Mouse (Mus musculus): ENCODE results near the gene Gm10260. TPM values are rescaled to one million over a fixed set of nuclear protein-coding genes. Genes with fewer than 3 reads are reported as not detected.

Gm10260 gene
- total and polyA plus RNA-seq, 2 experiments: 6.6 to 10.0 TPM

- 0 out of 2 replicates have a peak, but pooled peaks cover 2% of the 10 kb centered on the region for H3K27me3 ChIP-seq (ENCODE audit: control insufficient read depth, insufficient read depth, low read length)
- no peaks in the 10 kb centered on the region for H3K4me1 ChIP-seq (ENCODE audit: control insufficient read depth, insufficient read depth, low read length)
- TF ChIP-seq CTCF (IDR thresholded peaks at IDR 0.05; ENCODE audit: low read depth, low read length) (no peak), POLR2A (IDR thresholded peaks at IDR 0.05; ENCODE audit: extremely low read depth, insufficient read depth, low read length) (no peak)
- H3K79me2 ChIP-seq (ENCODE audit: control insufficient read depth, insufficient read depth, low read length): no peaks in the 10 kb centered on the region
- H3K9ac ChIP-seq (ENCODE audit: low read depth, low read length): no peak overlapping the region
- no peak overlapping the region for H3K4me3 ChIP-seq (ENCODE audit: insufficient read depth, low read depth, low read length)
- 59% methylated on average over 3 of the region's 3 CpGs for WGBS
- no peak overlapping the region for H3K27ac ChIP-seq (replicated peaks; ENCODE audit: insufficient read depth, low read depth, low read length)
- DNase-seq (ENCODE audit: extremely low read depth, low read depth, low spot score): no peak
- H3K36me3 ChIP-seq (ENCODE audit: control insufficient read depth, insufficient read depth, low read length): no peaks in the 10 kb centered on the region
Observed at GRCm38 (mm10) chr13:97743229-97743988, 17.0 kb downstream of the Gm10260 start.

- H3K9ac ChIP-seq (ENCODE audit: low read depth, low read length): no peak overlapping the region
- H3K27me3 ChIP-seq (ENCODE audit: control insufficient read depth, insufficient read depth, low read length): 0 out of 2 replicates have a peak, but pooled peaks cover 2% of the 10 kb centered on the region
- no peaks in the 10 kb centered on the region for H3K36me3 ChIP-seq (ENCODE audit: control insufficient read depth, insufficient read depth, low read length)
- no peak overlapping the region for H3K4me3 ChIP-seq (ENCODE audit: insufficient read depth, low read depth, low read length)
- H3K4me1 ChIP-seq (ENCODE audit: control insufficient read depth, insufficient read depth, low read length): no peaks in the 10 kb centered on the region
- no peak overlapping the region for H3K27ac ChIP-seq (replicated peaks; ENCODE audit: insufficient read depth, low read depth, low read length)
- no peaks in the 10 kb centered on the region for H3K79me2 ChIP-seq (ENCODE audit: control insufficient read depth, insufficient read depth, low read length)
- WGBS: 79% methylated on average over 6 of the region's 6 CpGs
- TF ChIP-seq CTCF (IDR thresholded peaks at IDR 0.05; ENCODE audit: low read depth, low read length): no peak
- TF ChIP-seq POLR2A (IDR thresholded peaks at IDR 0.05; ENCODE audit: extremely low read depth, insufficient read depth, low read length): no peak
- no peak for DNase-seq (ENCODE audit: extremely low read depth, low read depth, low spot score)
Observed at GRCm38 (mm10) chr13:97735931-97736330, 24.5 kb downstream of the Gm10260 start.

DNA sequence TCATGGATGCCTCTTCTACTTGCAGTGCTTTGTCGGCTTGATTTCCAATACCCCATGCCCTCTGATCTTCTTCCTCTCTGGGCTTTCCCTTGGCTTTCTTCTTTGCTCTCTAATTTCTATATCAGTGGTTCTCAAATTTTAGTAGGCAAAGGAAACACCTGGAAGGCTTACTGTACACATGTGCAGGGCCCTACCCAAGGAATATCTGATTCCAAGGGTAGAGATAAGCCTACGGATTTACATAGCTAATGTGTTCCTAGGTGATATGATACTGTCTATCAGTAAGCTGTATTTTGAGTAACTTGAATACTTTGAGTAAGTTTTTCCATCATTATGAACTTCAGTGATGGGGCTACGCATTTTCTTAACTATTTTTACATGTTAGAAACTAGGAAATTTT lies 25.7 kb downstream of the Gm10260 start:
- no peak for DNase-seq (ENCODE audit: extremely low read depth, low read depth, low spot score)
- H3K27ac ChIP-seq (replicated peaks; ENCODE audit: insufficient read depth, low read depth, low read length): no peak overlapping the region
- WGBS: 91% methylated on average over 3 of the region's 3 CpGs
- 0 out of 2 replicates have a peak, but pooled peaks cover 2% of the 10 kb centered on the region for H3K27me3 ChIP-seq (ENCODE audit: control insufficient read depth, insufficient read depth, low read length)
- TF ChIP-seq CTCF (IDR thresholded peaks at IDR 0.05; ENCODE audit: low read depth, low read length): no peak
- no peak for TF ChIP-seq POLR2A (IDR thresholded peaks at IDR 0.05; ENCODE audit: extremely low read depth, insufficient read depth, low read length)
- no peak overlapping the region for H3K4me3 ChIP-seq (ENCODE audit: insufficient read depth, low read depth, low read length)
- no peaks in the 10 kb centered on the region for H3K79me2 ChIP-seq (ENCODE audit: control insufficient read depth, insufficient read depth, low read length)
- H3K9ac ChIP-seq (ENCODE audit: low read depth, low read length): no peak overlapping the region
- no peaks in the 10 kb centered on the region for H3K4me1 ChIP-seq (ENCODE audit: control insufficient read depth, insufficient read depth, low read length)
- H3K36me3 ChIP-seq (ENCODE audit: control insufficient read depth, insufficient read depth, low read length): no peaks in the 10 kb centered on the region

DNA sequence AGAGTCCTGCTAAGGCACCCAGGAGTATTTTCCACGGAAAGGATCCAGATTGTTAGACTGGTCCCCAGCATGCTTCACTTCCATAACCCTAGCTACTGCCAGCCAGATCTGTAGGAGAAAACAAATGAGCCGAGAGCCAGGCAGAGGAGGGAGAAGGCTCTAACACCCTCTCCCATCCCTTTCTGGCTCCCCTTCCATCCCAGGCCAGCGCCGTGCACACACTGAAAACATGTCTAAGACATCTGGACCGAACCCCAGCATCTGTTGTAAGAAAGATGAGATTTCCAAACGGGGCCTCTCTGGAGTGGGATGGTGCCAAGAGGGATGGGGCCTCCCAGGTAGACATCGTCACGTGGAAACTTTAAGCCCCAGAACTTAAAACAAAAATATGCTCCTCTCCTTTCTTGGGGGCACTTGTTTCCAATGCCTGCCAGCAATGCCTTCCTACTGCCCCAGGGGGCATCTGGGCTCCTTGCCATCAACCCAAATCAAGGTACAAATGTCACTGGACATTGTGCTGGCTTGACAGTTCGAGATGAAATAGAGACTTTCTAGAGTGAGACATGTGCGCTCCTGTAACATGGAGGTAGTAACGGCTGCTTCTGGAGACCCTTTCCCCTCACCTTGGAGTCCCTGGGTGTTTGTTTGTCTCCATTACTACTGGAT lies 35.1 kb downstream of the Gm10260 start:
- no peaks in the 10 kb centered on the region for H3K4me1 ChIP-seq (ENCODE audit: control insufficient read depth, insufficient read depth, low read length)
- DNase-seq (ENCODE audit: extremely low read depth, low read depth, low spot score): no peak
- H3K27ac ChIP-seq (replicated peaks; ENCODE audit: insufficient read depth, low read depth, low read length): no peak overlapping the region
- H3K36me3 ChIP-seq (ENCODE audit: control insufficient read depth, insufficient read depth, low read length): no peaks in the 10 kb centered on the region
- H3K9ac ChIP-seq (ENCODE audit: low read depth, low read length): no peak overlapping the region
- no peaks in the 10 kb centered on the region for H3K27me3 ChIP-seq (ENCODE audit: control insufficient read depth, insufficient read depth, low read length)
- no peaks in the 10 kb centered on the region for H3K79me2 ChIP-seq (ENCODE audit: control insufficient read depth, insufficient read depth, low read length)
- TF ChIP-seq CTCF (IDR thresholded peaks at IDR 0.05; ENCODE audit: low read depth, low read length): no peak
- TF ChIP-seq POLR2A (IDR thresholded peaks at IDR 0.05; ENCODE audit: extremely low read depth, insufficient read depth, low read length): no peak
- 86% methylated on average over 11 of the region's 11 CpGs for WGBS
- H3K4me3 ChIP-seq (ENCODE audit: insufficient read depth, low read depth, low read length): no peak overlapping the region

- no peaks in the 10 kb centered on the region for H3K27me3 ChIP-seq (ENCODE audit: control insufficient read depth, insufficient read depth, low read length)
- no peaks in the 10 kb centered on the region for H3K4me1 ChIP-seq (ENCODE audit: control insufficient read depth, insufficient read depth, low read length)
- H3K36me3 ChIP-seq (ENCODE audit: control insufficient read depth, insufficient read depth, low read length): no peaks in the 10 kb centered on the region
- H3K4me3 ChIP-seq (ENCODE audit: insufficient read depth, low read depth, low read length): no peak overlapping the region
- 70% methylated on average over 6 of the region's 6 CpGs for WGBS
- TF ChIP-seq POLR2A (IDR thresholded peaks at IDR 0.05; ENCODE audit: extremely low read depth, insufficient read depth, low read length): no peak
- no peak overlapping the region for H3K27ac ChIP-seq (replicated peaks; ENCODE audit: insufficient read depth, low read depth, low read length)
- H3K79me2 ChIP-seq (ENCODE audit: control insufficient read depth, insufficient read depth, low read length): no peaks in the 10 kb centered on the region
- no peak overlapping the region for H3K9ac ChIP-seq (ENCODE audit: low read depth, low read length)
- no peak for DNase-seq (ENCODE audit: extremely low read depth, low read depth, low spot score)
Observed at GRCm38 (mm10) chr13:97724551-97724950, 35.9 kb downstream of the Gm10260 start.
